Mouse (Mus musculus) heart, adult 2 months (tissue): ENCODE data around the gene Grin1.
A peak's percentile ranks its signal among the peaks of the same experiment; 100 is the strongest.

Experiments
- CTCF ChIP-seq: fragments of 200-600 bp; IDR thresholded peaks from 2 replicates; pipeline ENCODE4 v1.8.1; 2022; ENCODE audit warnings: antibody characterized with exemption, mild to moderate bottlenecking, moderate library complexity
- EP300 ChIP-seq: fragments of 200-500 bp; IDR thresholded peaks from 2 replicates; pipeline ENCODE4 v1.6.1; 2011; ENCODE audit warnings: low read depth, low read length, control low read depth; ENCODE audit not compliant: insufficient read depth

DNA sequence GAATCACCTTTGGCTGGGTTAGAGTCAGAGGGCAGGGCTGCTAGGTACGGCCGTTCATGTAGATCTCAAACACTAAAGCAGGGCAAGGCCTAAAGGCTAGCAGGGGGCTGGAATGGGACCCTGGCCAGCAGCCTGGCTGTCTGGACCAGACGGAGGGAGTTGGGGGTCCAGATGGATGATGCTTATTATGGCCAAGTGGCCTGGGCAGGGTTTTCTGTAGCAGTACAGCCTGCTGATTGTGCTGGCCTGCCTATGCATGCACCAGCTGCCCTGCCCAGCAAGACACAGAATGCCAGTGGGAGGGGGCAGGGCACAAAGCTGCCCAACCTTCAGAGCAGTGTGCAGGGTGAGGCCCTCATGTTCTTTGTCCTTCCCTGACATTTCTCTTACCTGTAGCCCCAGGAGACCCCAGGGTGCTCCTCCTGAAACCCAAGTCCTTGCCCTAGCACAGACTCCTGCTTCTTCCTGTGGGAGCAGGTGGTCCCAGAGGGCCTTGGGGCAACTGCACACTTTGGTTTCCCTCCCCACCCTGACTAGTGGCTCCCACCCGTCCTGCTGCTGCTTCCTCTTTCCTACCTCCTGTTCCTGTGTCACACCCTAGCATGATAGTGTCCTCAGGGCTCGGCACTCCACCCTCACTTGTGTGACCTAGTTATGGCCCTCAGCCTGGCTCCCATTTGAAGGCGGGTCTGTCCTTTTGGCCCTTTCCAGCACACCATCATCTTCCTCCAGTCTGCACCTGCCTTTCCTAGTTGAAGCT is 52.9 kb downstream of the Grin1 start:
- TF ChIP-seq EP300: peak; percentile 74
- TF ChIP-seq CTCF: no peak
